Mouse (Mus musculus): Measurements from ENCODE around the gene Glrp1.

DNA sequence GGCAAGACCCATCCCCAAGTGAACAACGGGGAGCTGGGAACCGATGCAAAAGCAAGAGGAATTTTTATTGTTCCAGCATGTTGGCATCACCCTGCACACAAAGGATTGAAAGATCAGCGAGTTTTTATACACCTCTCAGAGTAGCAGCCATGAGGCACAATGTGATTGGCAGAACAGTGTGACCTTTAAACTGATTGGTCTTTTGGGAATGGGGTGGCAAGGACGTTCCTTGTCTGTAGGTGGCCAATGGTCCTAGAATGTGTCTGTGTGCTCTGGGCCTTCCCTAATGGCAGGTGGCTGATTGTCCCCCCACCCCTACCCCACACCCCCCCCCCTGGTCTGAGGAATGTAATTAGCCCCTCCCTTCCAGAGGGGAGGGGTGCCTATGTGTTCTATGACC, 50.7 kb downstream of the Glrp1 start:
- TF ChIP-seq CTCF (IDR thresholded peaks at IDR 0.05; ENCODE audit: borderline replicate concordance, control insufficient read depth, extremely low read depth, insufficient read depth, low read length, poor library complexity) (no peak), POLR2A (IDR thresholded peaks at IDR 0.05; ENCODE audit: control insufficient read depth, extremely low read depth, insufficient read depth, low read length, poor library complexity) (no peak)
